Mouse (Mus musculus) erythroblast, embryonic 14.5 days (primary cell): Measurements from ENCODE around the gene Pla2g2d.

Experiments
- GATA1 ChIP-seq: IDR thresholded peaks from 2 replicates; pipeline ENCODE4 v1.6.1; 2012; ENCODE audit warnings: low read length, inconsistent platforms, mixed read lengths
- TAL1 ChIP-seq: IDR thresholded peaks from 3 replicates; pipeline ENCODE4 v1.6.1; 2012; ENCODE audit warnings: low read length, inconsistent platforms, mixed read lengths

- TF ChIP-seq GATA1: no peak
- no peak for TF ChIP-seq TAL1
These were observed at the start of gene Pla2g2d for GRCm38 (mm10) chr4:138775435-138775834.
